Mouse (Mus musculus) heart, postnatal 4 days (tissue): ENCODE data around the gene Faap20. TPM values are rescaled to one million over a fixed set of nuclear protein-coding genes. Genes with fewer than 3 reads are reported as not detected.
A peak's percentile ranks its signal among the peaks of the same experiment; 100 is the strongest.

ENCODE experiments used
- DNase-seq: peaks from one replicate; pipeline ENCODE4 v3.0.0; 2021
- total RNA-seq, 2 experiments: library from RNA; stranded (reverse); gene quantifications; 2 replicates each; pipeline ENCODE4 v1.2.3; 2021

Gene Faap20
- total RNA-seq, 2 experiments from 2014 or later, result 31.7 to 31.9 TPM

- DNase-seq, result no peak
Observed at GRCm38 (mm10) chr4:155287713-155288112, 38.1 kb downstream of the Faap20 start.

- DNase-seq, result no peak
Observed at GRCm38 (mm10) chr4:155288586-155288985, 39.0 kb downstream of the Faap20 start.

- DNase-seq, result no peak
Observed at GRCm38 (mm10) chr4:155290045-155290444, 40.4 kb downstream of the Faap20 start.

- DNase-seq, result no peak
Observed at GRCm38 (mm10) chr4:155292863-155293262, 43.3 kb downstream of the Faap20 start.

- DNase-seq, result no peak
Observed at GRCm38 (mm10) chr4:155294381-155294780, 44.8 kb downstream of the Faap20 start.

- DNase-seq, result peak; percentile 47
Observed at GRCm38 (mm10) chr4:155295026-155295590, 45.5 kb downstream of the Faap20 start.

- no peak for DNase-seq
Observed at GRCm38 (mm10) chr4:155295996-155296395, 46.4 kb downstream of the Faap20 start.

- DNase-seq, result peak; percentile 59
Observed at GRCm38 (mm10) chr4:155297057-155297456, 47.5 kb downstream of the Faap20 start.

GRCm38 (mm10) chr4:155298826-155299225 is 49.2 kb downstream of the Faap20 start:
- DNase-seq, result no peak

GRCm38 (mm10) chr4:155300421-155301097 is 51.0 kb downstream of the Faap20 start:
- DNase-seq, result no peak

GRCm38 (mm10) chr4:155301098-155301447 is 51.5 kb downstream of the Faap20 start:
- no peak for DNase-seq

GRCm38 (mm10) chr4:155301965-155302364 is 52.4 kb downstream of the Faap20 start:
- no peak for DNase-seq

GRCm38 (mm10) chr4:155304508-155305096 is 55.0 kb downstream of the Faap20 start:
- no peak for DNase-seq

- DNase-seq, result no peak
Observed at GRCm38 (mm10) chr4:155305531-155306031, 56.0 kb downstream of the Faap20 start.

Other genes with a start within 250 kb of the Faap20 start
- not detected for gene Plch2, start 193.0 kb upstream of the Faap20 start, total RNA-seq
- gene Pex10, start 182.8 kb upstream of the Faap20 start, total RNA-seq, result 10 to 100 TPM; 16.6 to 17.1 TPM
- gene Rer1, start 163.4 kb upstream of the Faap20 start, total RNA-seq, result 10 to 100 TPM; 76.1 to 78.4 TPM
- gene Morn1, start 163.2 kb upstream of the Faap20 start, total RNA-seq, result 1 to 10 TPM; 2.8 to 3.0 TPM
- 10 to 100 TPM; 93.8 to 98.1 TPM for gene Ski, start 27.2 kb upstream of the Faap20 start, total RNA-seq
- 1 to 10 TPM; 2.0 to 2.1 TPM for gene Prkcz, start 111.6 kb downstream of the Faap20 start, total RNA-seq
- not detected for gene Gabrd, start 148.3 kb downstream of the Faap20 start, total RNA-seq
- gene Cfap74, start 159.4 kb downstream of the Faap20 start, total RNA-seq, result under 1 TPM; 0.25 to 0.33 TPM
- not detected for gene Tmem52, start 219.3 kb downstream of the Faap20 start, total RNA-seq
- gene Gnb1, start 241.6 kb downstream of the Faap20 start, total RNA-seq, result 100 to 1,000 TPM; 386 to 391 TPM